Mouse (Mus musculus) lung, postnatal 0 days (tissue): ENCODE measurements around the gene Blnk.

Experiments used
- CTCF ChIP-seq: IDR thresholded peaks from 2 replicates; pipeline ENCODE4 v1.5.1; 2016; ENCODE audit warnings: antibody characterized with exemption, mild to moderate bottlenecking
- EP300 ChIP-seq: IDR thresholded peaks from 2 replicates; pipeline ENCODE4 v1.6.1; 2016; ENCODE audit warnings: antibody characterized with exemption, mild to moderate bottlenecking, control low read depth

GRCm38 (mm10) chr19:41039110-41039509, 44.8 kb upstream of the Blnk start:
- TF ChIP-seq CTCF = no peak
- no peak for TF ChIP-seq EP300
